Mouse (Mus musculus): ENCODE data around the gene Ip6k2. TPM values are rescaled to one million over a fixed set of nuclear protein-coding genes. Genes with fewer than 3 reads are reported as not detected.

Ip6k2 gene
- polyA plus RNA-seq, 1 experiment from 2014 or later, result 224 TPM

DNA sequence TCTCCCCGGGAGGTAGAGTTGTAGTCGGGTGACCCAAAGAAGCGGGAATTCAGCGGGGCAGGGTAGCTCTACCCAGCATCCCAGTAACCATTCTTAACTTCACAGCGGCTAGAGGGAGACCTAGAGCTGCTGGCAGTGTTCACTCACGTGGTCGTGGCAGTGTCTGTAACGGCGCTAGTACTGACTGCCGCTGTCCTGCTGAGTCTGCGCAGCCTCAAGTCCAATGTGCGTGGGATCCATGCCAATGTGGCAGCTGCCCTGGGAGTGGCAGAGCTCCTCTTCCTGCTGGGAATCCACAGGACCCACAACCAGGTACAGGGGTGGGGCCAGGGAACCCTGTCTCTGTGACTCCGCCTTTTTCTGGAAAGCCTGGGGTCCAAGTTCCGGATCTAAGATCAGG, 59.4 kb downstream of the Ip6k2 start:
- H3K36me3 ChIP-seq (ENCODE audit: control insufficient read depth, insufficient read depth), result peaks cover 55% of the 10 kb centered on the region
- no peak overlapping the region for H3K4me2 ChIP-seq (ENCODE audit: low read length)
- no peaks in the 10 kb centered on the region for H3K4me1 ChIP-seq (replicated peaks; ENCODE audit: control insufficient read depth, insufficient read depth, low read length)
- WGBS, result 9% methylated on average over 14 of the region's 14 CpGs
- H3K4me3 ChIP-seq (replicated peaks; ENCODE audit: low read length), result no peak overlapping the region
- ATAC-seq, result peak; percentile 14; the same call in 1 of the 2 replicates
- no peaks in the 10 kb centered on the region for H3K9me3 ChIP-seq (ENCODE audit: control insufficient read depth, low read length)
- H3K9ac ChIP-seq (replicated peaks; ENCODE audit: low read depth, low read length), result no peak overlapping the region
- no peak overlapping the region for H3K27ac ChIP-seq (ENCODE audit: low read length)
- H3K27me3 ChIP-seq (replicated peaks; ENCODE audit: control insufficient read depth, insufficient read depth, low read length), result no peaks in the 10 kb centered on the region

DNA sequence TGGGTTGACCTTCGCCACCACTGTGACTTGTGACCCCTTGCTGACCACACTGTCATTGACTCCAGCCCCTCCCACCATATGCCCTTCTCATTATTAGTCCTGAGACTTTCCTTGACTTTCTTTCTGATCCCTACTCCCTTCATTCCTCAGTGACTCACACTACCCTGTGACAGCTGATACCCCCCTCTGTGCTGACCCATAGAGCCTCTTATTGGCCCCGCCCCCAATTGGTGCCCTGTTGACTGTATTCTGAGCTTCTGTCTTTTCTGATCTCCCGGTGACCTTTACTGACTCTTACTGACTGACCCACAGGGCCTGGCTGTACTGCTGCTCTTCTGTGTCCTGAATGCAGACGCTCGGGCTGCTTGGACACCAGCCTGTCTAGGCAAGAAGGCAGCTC, 61.8 kb downstream of the Ip6k2 start:
- Histone ChIP-seq H3K27ac (ENCODE audit: low read length) (no peak overlapping the region), H3K36me3 (ENCODE audit: control insufficient read depth, insufficient read depth) (peaks cover 54% of the 10 kb centered on the region), H3K4me2 (ENCODE audit: low read length) (no peak overlapping the region), H3K4me1 (replicated peaks; ENCODE audit: control insufficient read depth, insufficient read depth, low read length) (no peaks in the 10 kb centered on the region), H3K9me3 (ENCODE audit: control insufficient read depth, low read length) (no peaks in the 10 kb centered on the region), H3K9ac (replicated peaks; ENCODE audit: low read depth, low read length) (no peak overlapping the region), H3K4me3 (replicated peaks; ENCODE audit: low read length) (no peak overlapping the region), H3K27me3 (replicated peaks; ENCODE audit: control insufficient read depth, insufficient read depth, low read length) (no peaks in the 10 kb centered on the region)
- 76% methylated on average over 5 of the region's 5 CpGs for WGBS
- ATAC-seq, result no peak

DNA sequence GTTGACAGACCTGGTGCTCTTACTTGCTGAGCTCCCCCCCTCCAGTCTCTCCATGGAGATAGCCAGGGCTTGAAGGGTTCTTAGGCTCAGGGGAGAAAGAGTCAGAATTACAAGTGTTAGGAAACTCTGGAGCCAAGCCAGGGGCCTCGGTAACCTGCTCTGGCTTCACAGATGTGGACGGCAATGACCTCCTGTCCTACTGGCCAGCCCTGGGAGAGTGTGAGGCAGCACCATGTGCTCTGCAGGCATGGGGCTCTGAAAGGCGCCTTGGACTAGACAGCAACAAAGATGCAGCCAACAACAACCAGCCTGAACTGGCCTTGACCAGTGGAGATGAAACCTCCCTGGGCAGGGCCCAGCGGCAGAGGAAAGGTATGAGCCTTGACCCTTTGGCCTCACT, 63.8 kb downstream of the Ip6k2 start:
- Histone ChIP-seq H3K27me3 (replicated peaks; ENCODE audit: control insufficient read depth, insufficient read depth, low read length) (no peaks in the 10 kb centered on the region), H3K9ac (replicated peaks; ENCODE audit: low read depth, low read length) (no peak overlapping the region), H3K27ac (ENCODE audit: low read length) (no peak overlapping the region), H3K36me3 (ENCODE audit: control insufficient read depth, insufficient read depth) (peaks cover 46% of the 10 kb centered on the region), H3K9me3 (ENCODE audit: control insufficient read depth, low read length) (no peaks in the 10 kb centered on the region), H3K4me1 (replicated peaks; ENCODE audit: control insufficient read depth, insufficient read depth, low read length) (no peaks in the 10 kb centered on the region), H3K4me3 (replicated peaks; ENCODE audit: low read length) (no peak overlapping the region), H3K4me2 (ENCODE audit: low read length) (no peak overlapping the region)
- 89% methylated on average over 4 of the region's 4 CpGs for WGBS
- no peak for ATAC-seq

DNA sequence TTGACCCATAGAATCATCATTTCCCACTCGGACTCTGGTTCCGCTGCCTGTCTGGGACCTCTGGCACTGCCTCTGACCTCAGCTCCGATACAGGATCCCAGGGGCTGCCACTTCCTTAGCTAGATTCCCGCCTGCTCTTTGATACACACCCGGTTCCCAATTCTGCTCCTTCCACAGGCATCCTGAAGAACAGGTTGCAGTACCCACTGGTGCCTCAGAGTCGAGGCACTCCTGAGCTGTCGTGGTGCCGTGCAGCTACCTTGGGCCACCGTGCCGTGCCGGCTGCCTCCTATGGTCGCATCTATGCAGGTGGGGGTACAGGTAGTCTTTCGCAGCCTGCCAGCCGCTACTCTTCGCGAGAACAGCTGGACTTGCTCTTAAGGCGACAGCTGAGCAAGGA, 64.8 kb downstream of the Ip6k2 start:
- no peak overlapping the region for H3K4me2 ChIP-seq (ENCODE audit: low read length)
- no peak overlapping the region for H3K9ac ChIP-seq (replicated peaks; ENCODE audit: low read depth, low read length)
- peaks cover 2% of the 10 kb centered on the region for H3K4me1 ChIP-seq (replicated peaks; ENCODE audit: control insufficient read depth, insufficient read depth, low read length)
- H3K9me3 ChIP-seq (ENCODE audit: control insufficient read depth, low read length), result no peaks in the 10 kb centered on the region
- no peak for ATAC-seq
- H3K27me3 ChIP-seq (replicated peaks; ENCODE audit: control insufficient read depth, insufficient read depth, low read length), result no peaks in the 10 kb centered on the region
- 86% methylated on average over 17 of the region's 17 CpGs for WGBS
- H3K36me3 ChIP-seq (ENCODE audit: control insufficient read depth, insufficient read depth), result peaks cover 44% of the 10 kb centered on the region
- H3K4me3 ChIP-seq (replicated peaks; ENCODE audit: low read length), result no peak overlapping the region
- H3K27ac ChIP-seq (ENCODE audit: low read length), result no peak overlapping the region

DNA sequence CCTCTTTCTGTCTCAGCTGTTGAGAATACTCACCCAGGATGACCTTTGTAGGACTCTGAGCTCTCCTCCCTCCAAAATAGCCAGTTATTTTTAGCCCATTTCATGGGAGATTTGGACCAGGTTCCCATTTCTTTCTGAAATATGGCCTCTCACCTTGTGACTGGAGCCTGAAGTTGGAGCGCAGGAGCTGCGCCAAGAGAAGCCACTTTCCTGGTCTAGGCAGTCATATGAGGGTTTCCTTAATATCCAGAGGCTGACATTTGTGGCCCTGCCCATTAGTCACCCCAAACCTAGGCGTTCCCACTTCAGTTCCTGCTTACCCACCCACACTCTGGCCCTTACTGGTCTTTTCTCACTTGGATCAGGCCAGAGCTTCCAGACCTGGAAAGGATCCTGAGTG, 69.4 kb downstream of the Ip6k2 start, which contains the start of gene Slc26a6:
Gene Slc26a6 (plus strand): TSS at position 308 of the 400 bp plus-strand sequence.
- WGBS, result 91% methylated on average over 3 of the region's 3 CpGs
- no peak for ATAC-seq
- Histone ChIP-seq H3K36me3 (ENCODE audit: control insufficient read depth, insufficient read depth) (peaks cover 9% of the 10 kb centered on the region; the same call in 1 of the 2 replicates), H3K9ac (replicated peaks; ENCODE audit: low read depth, low read length) (peak within 1 kb of the TSS; percentile 54), H3K4me2 (ENCODE audit: low read length) (peak within 1 kb of the TSS; percentile 66), H3K9me3 (ENCODE audit: control insufficient read depth, low read length) (no peaks in the 10 kb centered on the region), H3K27ac (ENCODE audit: low read length) (peak within 1 kb of the TSS; percentile 42), H3K27me3 (replicated peaks; ENCODE audit: control insufficient read depth, insufficient read depth, low read length) (no peaks in the 10 kb centered on the region), H3K4me1 (replicated peaks; ENCODE audit: control insufficient read depth, insufficient read depth, low read length) (peaks cover 11% of the 10 kb centered on the region), H3K4me3 (replicated peaks; ENCODE audit: low read length) (peak within 1 kb of the TSS; percentile 56)

DNA sequence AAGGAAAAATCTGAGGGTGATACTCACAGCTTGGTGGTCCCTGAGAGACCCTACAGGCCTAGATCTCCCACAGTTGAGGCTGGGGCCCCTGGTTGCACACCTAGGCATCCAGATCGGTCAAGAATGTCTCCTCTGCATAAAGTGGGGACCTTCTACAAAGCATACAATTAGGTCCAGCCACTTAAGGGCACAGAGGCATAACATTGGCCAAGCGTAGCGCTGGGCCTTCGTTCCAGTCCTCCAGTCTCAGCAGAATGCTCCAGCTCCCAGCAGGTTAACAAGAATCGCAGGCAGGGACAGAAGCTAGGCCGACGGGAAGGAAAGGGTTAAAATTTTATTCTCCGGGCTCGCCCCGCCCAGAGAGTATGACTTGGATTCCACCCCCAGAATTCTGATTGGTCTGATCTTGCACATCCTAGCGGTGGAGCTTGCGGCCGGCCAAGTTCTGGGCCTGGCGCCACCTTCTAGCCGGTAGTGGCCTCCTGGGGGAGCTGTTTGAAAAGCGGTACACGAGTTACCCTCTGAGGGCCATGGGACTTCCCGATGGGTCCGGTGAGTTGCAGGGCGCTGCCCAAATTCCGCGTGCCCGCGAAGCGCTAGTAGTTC, 70.1 kb downstream of the Ip6k2 start:
- peak overlapping the region; percentile 66 for H3K4me2 ChIP-seq (ENCODE audit: low read length)
- peaks cover 7% of the 10 kb centered on the region; the same call in 1 of the 2 replicates for H3K36me3 ChIP-seq (ENCODE audit: control insufficient read depth, insufficient read depth)
- no peaks in the 10 kb centered on the region for H3K9me3 ChIP-seq (ENCODE audit: control insufficient read depth, low read length)
- peaks cover 11% of the 10 kb centered on the region for H3K4me1 ChIP-seq (replicated peaks; ENCODE audit: control insufficient read depth, insufficient read depth, low read length)
- peak overlapping the region; percentile 56 for H3K4me3 ChIP-seq (replicated peaks; ENCODE audit: low read length)
- 2% methylated on average over 25 of the region's 25 CpGs for WGBS
- peak overlapping the region; percentile 42 for H3K27ac ChIP-seq (ENCODE audit: low read length)
- ATAC-seq, result peak; percentile 93
- no peaks in the 10 kb centered on the region for H3K27me3 ChIP-seq (replicated peaks; ENCODE audit: control insufficient read depth, insufficient read depth, low read length)
- peak overlapping the region; percentile 54 for H3K9ac ChIP-seq (replicated peaks; ENCODE audit: low read depth, low read length)

DNA sequence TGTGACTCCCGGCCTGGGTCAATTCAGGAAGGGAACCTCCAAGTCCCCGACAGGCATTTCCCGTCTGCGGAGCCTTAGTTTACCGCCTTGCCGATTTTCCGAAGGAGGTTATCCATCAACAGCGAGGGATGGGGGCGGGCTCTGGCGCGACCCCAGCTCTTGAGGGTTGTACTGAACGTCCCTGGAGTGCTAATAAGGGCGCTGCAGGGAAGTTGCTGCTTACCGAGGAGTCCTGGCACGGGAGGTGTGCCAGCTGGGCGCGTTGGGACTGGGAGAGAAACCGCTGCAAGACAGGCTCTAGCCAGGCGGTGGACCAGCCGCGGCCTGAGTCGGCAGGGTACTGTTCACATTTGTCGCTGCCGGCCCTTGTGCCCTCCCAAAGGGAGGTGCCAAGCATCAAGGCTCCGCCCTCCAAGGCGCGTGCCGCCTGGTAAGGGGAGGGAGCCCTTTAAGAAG, 70.7 kb downstream of the Ip6k2 start:
- peak; percentile 90 for ATAC-seq
- under 1% methylated on average over 28 of the region's 28 CpGs for WGBS
- peak overlapping the region; percentile 66 for H3K4me2 ChIP-seq (ENCODE audit: low read length)
- H3K4me1 ChIP-seq (replicated peaks; ENCODE audit: control insufficient read depth, insufficient read depth, low read length), result peaks cover 11% of the 10 kb centered on the region
- no peaks in the 10 kb centered on the region for H3K9me3 ChIP-seq (ENCODE audit: control insufficient read depth, low read length)
- H3K9ac ChIP-seq (replicated peaks; ENCODE audit: low read depth, low read length), result peak overlapping the region; percentile 54
- no peaks in the 10 kb centered on the region for H3K27me3 ChIP-seq (replicated peaks; ENCODE audit: control insufficient read depth, insufficient read depth, low read length)
- peaks cover 3% of the 10 kb centered on the region; the same call in 1 of the 2 replicates for H3K36me3 ChIP-seq (ENCODE audit: control insufficient read depth, insufficient read depth)
- peak overlapping the region; percentile 56 for H3K4me3 ChIP-seq (replicated peaks; ENCODE audit: low read length)
- peak overlapping the region; percentile 29 for H3K27ac ChIP-seq (ENCODE audit: low read length)

DNA sequence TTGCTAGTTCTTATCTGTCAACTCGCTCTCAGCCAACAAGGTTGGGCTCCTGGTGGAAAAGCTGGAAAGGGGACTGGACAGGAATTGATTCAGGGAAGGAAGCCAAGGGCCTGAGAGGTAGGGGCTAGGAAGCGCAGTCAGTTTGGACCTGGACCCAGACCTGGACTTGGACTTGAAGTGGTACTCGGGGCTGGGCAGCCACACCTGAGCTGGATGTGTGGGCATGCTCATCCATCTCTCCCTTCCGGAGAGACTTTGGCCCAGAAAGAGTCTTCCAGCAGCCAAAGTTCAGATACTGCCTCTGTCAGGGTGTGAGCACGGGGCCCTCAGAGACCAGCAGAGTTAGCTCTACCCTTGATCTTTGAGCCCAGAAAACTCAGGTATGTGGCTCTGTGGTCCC, 71.7 kb downstream of the Ip6k2 start:
- H3K27ac ChIP-seq (ENCODE audit: low read length), result no peak overlapping the region
- ATAC-seq, result no peak
- WGBS, result 59% methylated on average over 5 of the region's 5 CpGs
- H3K4me3 ChIP-seq (replicated peaks; ENCODE audit: low read length), result no peak overlapping the region
- no peaks in the 10 kb centered on the region; the same call in 1 of the 2 replicates for H3K36me3 ChIP-seq (ENCODE audit: control insufficient read depth, insufficient read depth)
- H3K9ac ChIP-seq (replicated peaks; ENCODE audit: low read depth, low read length), result no peak overlapping the region
- H3K27me3 ChIP-seq (replicated peaks; ENCODE audit: control insufficient read depth, insufficient read depth, low read length), result no peaks in the 10 kb centered on the region
- H3K4me2 ChIP-seq (ENCODE audit: low read length), result no peak overlapping the region
- no peaks in the 10 kb centered on the region for H3K9me3 ChIP-seq (ENCODE audit: control insufficient read depth, low read length)
- peaks cover 11% of the 10 kb centered on the region for H3K4me1 ChIP-seq (replicated peaks; ENCODE audit: control insufficient read depth, insufficient read depth, low read length)

Data from forebrain, embryonic 16.5 days (tissue).